8 mouse cellular contexts compared by ENCODE assay signal in the genomic region with DNA sequence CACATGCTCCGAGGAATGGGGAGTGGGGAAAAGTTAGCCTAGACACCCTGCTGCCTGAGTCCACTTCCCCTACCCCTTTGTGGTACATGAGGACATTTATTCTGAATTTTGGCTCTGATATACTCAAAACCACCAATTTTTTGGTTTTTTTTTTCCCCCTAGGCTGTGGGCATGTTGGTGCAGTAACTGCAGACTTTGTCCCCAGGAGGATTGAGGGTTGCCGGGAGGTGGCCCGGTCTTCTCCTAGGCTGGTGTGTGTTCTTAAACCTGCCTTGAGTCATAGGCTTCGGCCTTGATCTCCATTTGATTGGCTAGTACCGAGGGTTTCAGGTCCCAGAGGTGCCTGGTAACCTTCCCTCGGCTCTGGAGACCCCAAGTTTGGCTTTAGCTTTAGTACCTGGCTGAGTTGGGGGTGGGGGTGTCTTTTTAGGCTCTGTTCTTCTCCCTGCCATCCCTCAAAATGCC. TPM values are rescaled to one million over a fixed set of nuclear protein-coding genes. Genes with fewer than 3 reads are reported as not detected.
DNase-seq lines count a peak whose midpoint lies in the region; ATAC-seq and TF ChIP-seq lines count a peak whose summit lies in the region.

No protein-coding gene starts in this region.

- no peaks in the 10 kb centered on the region for H3K27me3 ChIP-seq in CH12.LX (replicated peaks)
- H3K27me3 ChIP-seq in hindbrain, embryonic 10.5 days (ENCODE audit: insufficient read depth, poor library complexity, severe bottlenecking): peaks cover 5% of the 10 kb centered on the region; the same call in 1 of the 2 replicates
- H3K27me3 ChIP-seq in liver, embryonic 13.5 days: no peaks in the 10 kb centered on the region

- H3K9ac ChIP-seq in CH12.LX (ENCODE audit: insufficient read depth, low read depth): peak overlapping the region; percentile 76
- H3K9ac ChIP-seq in liver, embryonic 13.5 days: peak overlapping the region; percentile 98

- H3K27ac ChIP-seq in gastrocnemius, adult 2 months: peak overlapping the region; percentile 87
- H3K27ac ChIP-seq in CH12.LX (ENCODE audit: insufficient read depth, low read depth): peak overlapping the region; percentile 74
- H3K27ac ChIP-seq in hindbrain, embryonic 10.5 days: peak overlapping the region; percentile 97
- H3K27ac ChIP-seq in liver, embryonic 13.5 days: peak overlapping the region; percentile 89

- TF ChIP-seq CTCF in gastrocnemius, adult 2 months (IDR thresholded peaks at IDR 0.05): no peak
- TF ChIP-seq CTCF in CH12.LX (conservative IDR thresholded peaks at IDR 0.05 in 1 of 2, IDR thresholded peaks at IDR 0.05 in 1 of 2; ENCODE audit: low read depth in 2 of 2, low read length in 2 of 2): no peak

- H3K9me3 ChIP-seq in CH12.LX (replicated peaks; ENCODE audit: low read length): peaks cover 2% of the 10 kb centered on the region
- no peaks in the 10 kb centered on the region for H3K9me3 ChIP-seq in hindbrain, embryonic 10.5 days
- H3K9me3 ChIP-seq in liver, embryonic 13.5 days (replicated peaks): no peaks in the 10 kb centered on the region

- no peak for TF ChIP-seq EP300 in CH12.LX (IDR thresholded peaks at IDR 0.05; ENCODE audit: low read length)

- in situ Hi-C loops in CH12.LX (cut with MboI; ENCODE audit: low pct_ligation_motif_present, low pct_unique_long_range_greater_than_20kb, low sequenced_read_pairs): no loop called here

- TF ChIP-seq RAD21 in CH12.LX (IDR thresholded peaks at IDR 0.05; ENCODE audit: low read depth, low read length): no peak

- 61% methylated on average over 6 of the region's 6 CpGs for WGBS in hindbrain, embryonic 10.5 days
- WGBS in liver, embryonic 13.5 days (ENCODE audit: insufficient replicate concordance): 25% methylated on average over 6 of the region's 6 CpGs

- H3K4me1 ChIP-seq in CH12.LX (ENCODE audit: control insufficient read depth in 1 of 2, insufficient read depth in 2 of 2): peaks cover 21 to 56% of the 10 kb centered on the region in 2 experiments
- peaks cover 68% of the 10 kb centered on the region for H3K4me1 ChIP-seq in hindbrain, embryonic 10.5 days (replicated peaks)
- H3K4me1 ChIP-seq in liver, embryonic 13.5 days (replicated peaks): peaks cover 75% of the 10 kb centered on the region

- no peak for DNase-seq in gastrocnemius, adult 2 months
- DNase-seq in gastrocnemius, adult 18-20 months (ENCODE audit: low spot score): no peak
- DNase-seq in CH12.LX (ENCODE audit: extremely low read depth): peak; percentile 55
- DNase-seq in hindbrain, embryonic 10.5 days (ENCODE audit: low spot score): no peak
- no peak for DNase-seq in liver, embryonic 13.5 days
- no peak for DNase-seq in ovary, adult 18-20 months (ENCODE audit: low spot score)
- no peak for DNase-seq in layer of hippocampus, adult 9-11 months

- H3K4me3 ChIP-seq in gastrocnemius, adult 2 months: peak overlapping the region; percentile 87
- H3K4me3 ChIP-seq in CH12.LX (replicated peaks in 1 of 3; ENCODE audit: low read depth in 2 of 3, low read length in 2 of 3, poor library complexity in 1 of 3): peak overlapping the region; percentile 82 to 91 (median 88)
- H3K4me3 ChIP-seq in hindbrain, embryonic 10.5 days: peak overlapping the region; percentile 97
- peak overlapping the region; percentile 98 for H3K4me3 ChIP-seq in liver, embryonic 13.5 days (replicated peaks)

- H3K36me3 ChIP-seq in CH12.LX (replicated peaks in 1 of 2; ENCODE audit: control insufficient read depth in 1 of 2, insufficient read depth in 1 of 2, low read length in 1 of 2): peaks cover 0 to 34% of the 10 kb centered on the region in 2 experiments
- H3K36me3 ChIP-seq in hindbrain, embryonic 10.5 days: 0 out of 2 replicates have a peak, but pooled peaks cover 2% of the 10 kb centered on the region
- H3K36me3 ChIP-seq in liver, embryonic 13.5 days: no peaks in the 10 kb centered on the region

- no peak for ATAC-seq in liver, embryonic 13.5 days (ENCODE audit: low read depth)
- ATAC-seq in megakaryocyte-erythroid progenitor cell, adult 5-6 weeks (replicated peaks; ENCODE audit: low FRiP score, low TSS enrichment, poor library complexity, severe bottlenecking): no peak

- TF ChIP-seq POLR2A in CH12.LX (IDR thresholded peaks at IDR 0.05; ENCODE audit: low read depth, low read length): no peak

- H3K79me2 ChIP-seq in CH12.LX (replicated peaks; ENCODE audit: control insufficient read depth, extremely low read depth, insufficient read depth, poor library complexity, severe bottlenecking): peaks cover 63% of the 10 kb centered on the region

- peak overlapping the region; percentile 63 for H3K4me2 ChIP-seq in CH12.LX (ENCODE audit: insufficient read depth, low read depth, poor library complexity, severe bottlenecking)
- H3K4me2 ChIP-seq in liver, embryonic 13.5 days: peak overlapping the region; percentile 96

- intact Hi-C loops in gastrocnemius, adult 2 months (cut with DNase I): no loop called here

- dilution Hi-C loops in CH12.LX (cut with MboI; ENCODE audit: extremely low pct_ligation_motif_present, extremely low pct_unique_long_range_greater_than_20kb, low sequenced_read_pairs): no loop called here

TF ChIP-seq in CH12.LX, 34 proteins besides CTCF, POLR2A, EP300 and RAD21:
- TF ChIP-seq GABPA (IDR thresholded peaks at IDR 0.05; ENCODE audit: insufficient replicate concordance, low read depth, low read length): no peak
- TF ChIP-seq BHLHE40 (IDR thresholded peaks at IDR 0.05; ENCODE audit: low read depth, low read length): no peak
- no peak for TF ChIP-seq HCFC1 (IDR thresholded peaks at IDR 0.05; ENCODE audit: low read depth, low read length)
- TF ChIP-seq RCOR1 (conservative IDR thresholded peaks at IDR 0.05; ENCODE audit: low read depth, low read length): no peak
- no peak; the same call in 1 of the 2 replicates for TF ChIP-seq MXI1 (IDR thresholded peaks at IDR 0.05; ENCODE audit: low read depth, low read length)
- peak; percentile 49; the same call in 1 of the 2 replicates for TF ChIP-seq ZNF384 (IDR thresholded peaks at IDR 0.05; ENCODE audit: low read depth, low read length)
- TF ChIP-seq USF2 (conservative IDR thresholded peaks at IDR 0.05; ENCODE audit: low read depth, low read length): no peak
- no peak for TF ChIP-seq MEF2A (IDR thresholded peaks at IDR 0.05; ENCODE audit: borderline replicate concordance, low read depth, low read length)
- TF ChIP-seq ELF1 (IDR thresholded peaks at IDR 0.05; ENCODE audit: low read depth, low read length): 0 out of 2 replicates have a peak, but pooled peaks have one; percentile 26
- TF ChIP-seq POLR2AphosphoS2 (IDR thresholded peaks at IDR 0.05; ENCODE audit: low read depth, low read length): no peak
- TF ChIP-seq TCF12 (IDR thresholded peaks at IDR 0.05; ENCODE audit: low read depth, low read length): peak; percentile 16; the same call in 1 of the 2 replicates
- TF ChIP-seq ZMIZ1 (IDR thresholded peaks at IDR 0.05; ENCODE audit: low read depth, low read length): no peak
- no peak for TF ChIP-seq ETS1 (conservative IDR thresholded peaks at IDR 0.05; ENCODE audit: low read depth, low read length)
- 0 out of 2 replicates have a peak, but pooled peaks have one; percentile 16 for TF ChIP-seq SIN3A (IDR thresholded peaks at IDR 0.05; ENCODE audit: low read length)
- no peak for TF ChIP-seq KAT2A (IDR thresholded peaks at IDR 0.05; ENCODE audit: insufficient replicate concordance, low read length)
- TF ChIP-seq MAZ (IDR thresholded peaks at IDR 0.05; ENCODE audit: low read depth, low read length): no peak
- no peak for TF ChIP-seq ZC3H11A (IDR thresholded peaks at IDR 0.05; ENCODE audit: low read depth, low read length)
- no peak for TF ChIP-seq CHD2 (IDR thresholded peaks at IDR 0.05; ENCODE audit: low read length)
- TF ChIP-seq NELFE (IDR thresholded peaks at IDR 0.05; ENCODE audit: low read depth, low read length): no peak
- TF ChIP-seq NRF1 (IDR thresholded peaks at IDR 0.05; ENCODE audit: low read depth, low read length): no peak
- no peak for TF ChIP-seq IRF4 (IDR thresholded peaks at IDR 0.05; ENCODE audit: low read depth, low read length)
- TF ChIP-seq MYC (IDR thresholded peaks at IDR 0.05; ENCODE audit: low read depth, low read length): 0 out of 2 replicates have a peak, but pooled peaks have one; percentile 13
- no peak for TF ChIP-seq JUND (conservative IDR thresholded peaks at IDR 0.05; ENCODE audit: low read depth, low read length)
- TF ChIP-seq PAX5 (IDR thresholded peaks at IDR 0.05; ENCODE audit: low read length): no peak
- no peak for TF ChIP-seq MAFK (IDR thresholded peaks at IDR 0.05; ENCODE audit: insufficient replicate concordance, low read length)
- TF ChIP-seq MAX (IDR thresholded peaks at IDR 0.05; ENCODE audit: low read length): no peak; the same call in 1 of the 2 replicates
- TF ChIP-seq USF1 (IDR thresholded peaks at IDR 0.05; ENCODE audit: low read depth, low read length): no peak
- TF ChIP-seq E2F4 (IDR thresholded peaks at IDR 0.05; ENCODE audit: insufficient replicate concordance, low read depth, low read length): no peak
- no peak for TF ChIP-seq UBTF (IDR thresholded peaks at IDR 0.05; ENCODE audit: low read depth, low read length)
- TF ChIP-seq ZKSCAN1 (IDR thresholded peaks at IDR 0.05; ENCODE audit: borderline replicate concordance, low read depth, low read length): no peak
- no peak for TF ChIP-seq SMC3 (IDR thresholded peaks at IDR 0.05; ENCODE audit: low read depth, low read length)
- TF ChIP-seq TBP (conservative IDR thresholded peaks at IDR 0.05; ENCODE audit: low read depth, low read length): no peak
- no peak for TF ChIP-seq JUN (IDR thresholded peaks at IDR 0.05; ENCODE audit: insufficient read depth, low read depth, low read length)
- peak; percentile 66; the same call in 1 of the 2 replicates for TF ChIP-seq CHD1 (IDR thresholded peaks at IDR 0.05; ENCODE audit: low read depth, low read length)

RNA-seq across cellular contexts. Expression of a gene that starts 1.7 kb away (rescaled TPM):
- 10 to 100 TPM in 1 of 2 experiments, 1 to 10 TPM in 1; 8.3 to 11.4 TPM for total RNA-seq in gastrocnemius, adult 2 months (2021)
- 1 to 10 TPM; 6.8 to 8.5 TPM for total RNA-seq in gastrocnemius, adult 18-20 months (2021)
- total RNA-seq in CH12.LX (2012; rRNA removed) (12.0 and 16.5 TPM in 2 replicates), CH12.LX (2014; rRNA removed) (4.3 and 5.2 TPM in 2 replicates)
- polyA plus RNA-seq in CH12.LX (2012; ENCODE audit: insufficient read length, low read depth): 36.3 and 39.0 TPM in 2 replicates
- 10.6 and 14.0 TPM in 2 replicates for polyA plus RNA-seq in hindbrain, embryonic 10.5 days (2016; fragmentation: Nextera tagmentation; extraction: Ambion mirVana)
- 5.8 and 6.7 TPM in 2 replicates for polyA plus RNA-seq in liver, embryonic 13.5 days (2015; fragmentation: Nextera tagmentation; extraction: Ambion mirVana)
- 40.2 and 60.7 TPM in 2 replicates for total RNA-seq in megakaryocyte-erythroid progenitor cell, adult 5-6 weeks (2014; fragmentation: Nextera tagmentation)
- total RNA-seq in megakaryocyte-erythroid progenitor cell, adult 5-6 weeks (2017): 9.3 and 9.6 TPM in 2 replicates
